Mouse (Mus musculus) left cerebral cortex, adult 8-10 months (tissue): ENCODE measurements around the gene Sass6. TPM values are rescaled to one million over a fixed set of nuclear protein-coding genes. Genes with fewer than 3 reads are reported as not detected.
"Not testable (repeated sequence)": the region's sequence is repeated elsewhere in the genome, so short reads cannot be mapped to it uniquely, and the experiment has no call there.

Source experiments
- DNase-seq, 2 experiments: peaks; one replicate each; pipeline ENCODE4 v3.0.0; 2022; ENCODE audit warnings: low spot score in 2 of 2
- total RNA-seq, 4 experiments: library from RNA; stranded (reverse); gene quantifications; 2 replicates each; pipeline ENCODE4 v1.2.4; 2022

Sass6 gene
- total RNA-seq, 4 experiments from 2014 or later, result 6.4 to 8.3 (median 7.9) TPM

DNA sequence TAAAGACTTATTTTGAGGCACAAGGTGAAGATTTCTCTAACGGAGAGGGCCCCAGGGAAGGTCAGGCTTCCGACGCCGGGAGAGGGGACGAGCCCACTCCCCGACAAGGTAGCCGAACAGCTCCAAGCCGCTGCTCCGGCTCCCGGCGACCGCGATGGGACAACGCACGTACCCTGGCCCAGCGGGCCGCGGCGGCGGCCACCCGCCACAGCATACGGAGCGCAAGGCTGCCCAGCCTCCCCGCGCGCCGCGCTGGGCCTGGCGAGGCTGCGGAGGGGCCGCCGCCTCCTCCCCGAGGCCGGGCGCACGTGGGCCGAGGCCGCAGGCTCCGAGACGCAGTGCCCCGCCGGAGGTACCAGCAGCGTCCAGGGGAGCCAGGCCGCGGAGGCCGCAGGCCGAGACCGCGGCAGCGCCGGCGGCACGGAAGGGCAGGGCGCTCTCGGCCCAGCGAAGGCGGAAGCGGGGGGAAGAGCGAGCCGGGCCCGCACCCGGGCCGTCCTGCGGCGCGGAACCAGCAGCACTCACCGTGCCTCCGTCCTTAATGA, 67.2 kb downstream of the Sass6 start:
- peak in 1 of 2 experiments; percentile 37 for DNase-seq

DNA sequence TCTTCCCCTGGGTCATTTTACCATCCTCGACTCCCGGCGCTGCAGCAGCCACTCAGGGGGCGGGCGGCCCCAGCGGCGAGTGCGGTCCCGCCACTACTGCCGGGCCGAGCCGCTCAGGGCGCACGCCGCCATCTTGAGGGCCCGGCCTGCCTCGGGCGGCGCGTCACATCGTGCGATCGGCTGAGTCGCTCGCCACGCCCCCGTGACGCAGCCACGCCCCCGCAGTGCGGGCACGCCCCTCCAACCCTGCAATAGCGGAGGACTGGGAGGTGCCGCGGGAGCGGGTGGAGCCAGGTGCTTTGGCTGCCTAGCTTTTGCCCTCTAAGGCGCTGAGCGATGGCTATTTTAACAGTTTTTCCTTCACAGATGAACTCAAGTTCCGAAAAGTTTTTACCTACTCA, 67.7 kb downstream of the Sass6 start, which contains the start of gene Mfsd14a:
TSS of gene Mfsd14a (minus strand) at position 215 of the 401 bp plus-strand sequence.
- peak; percentile 96 for DNase-seq

DNA sequence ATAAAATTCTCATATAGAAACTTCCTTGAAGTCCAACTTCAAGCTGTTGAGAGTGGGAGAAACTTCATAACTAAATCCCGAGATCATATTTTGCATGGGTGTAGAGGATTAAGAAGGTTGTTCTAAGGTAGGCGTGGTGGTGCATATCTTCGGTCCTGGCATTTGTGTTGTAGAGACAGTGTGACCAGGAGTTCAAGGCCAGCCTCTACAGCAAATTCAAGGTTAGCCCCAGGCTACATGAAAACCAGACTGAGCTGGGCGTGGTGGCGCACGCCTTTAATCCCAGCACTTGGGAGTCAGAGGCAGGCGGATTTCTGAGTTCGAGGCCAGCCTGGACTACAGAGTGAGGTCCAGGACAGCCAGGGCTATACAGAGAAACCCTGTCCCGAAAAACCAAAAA, 69.5 kb downstream of the Sass6 start:
- DNase-seq, result not testable (repeated sequence)

Other genes starting within 250 kb of the Sass6 start
- gene Cdc14a, start 170.9 kb upstream of the Sass6 start, total RNA-seq, result 1 to 10 TPM; 4.5 to 6.6 (median 5.5) TPM
- 10 to 100 TPM; 56.7 to 60.9 (median 59.1) TPM for gene Rtca, start 86.8 kb upstream of the Sass6 start, total RNA-seq
- 10 to 100 TPM; 14.1 to 18.3 (median 15.8) TPM for gene Dbt, start 81.9 kb upstream of the Sass6 start, total RNA-seq
- gene Lrrc39, start 32.0 kb upstream of the Sass6 start, total RNA-seq, result under 1 TPM; 0.11 to 0.25 (median 0.16) TPM
- 10 to 100 TPM; 16.8 to 21.1 (median 19.8) TPM for gene Trmt13, start 19.6 kb downstream of the Sass6 start, total RNA-seq
- 10 to 100 TPM; 53.0 to 62.0 (median 56.9) TPM for gene Mfsd14a, start 67.7 kb downstream of the Sass6 start, total RNA-seq
- gene Gm43191, start 86.3 kb downstream of the Sass6 start, total RNA-seq, result 1 to 10 TPM in 3 of 4 experiments, not detected in 1; 1.0 to 3.8 (median 2.6) TPM
- 10 to 100 TPM; 14.2 to 17.0 (median 15.5) TPM for gene Slc35a3, start 117.8 kb downstream of the Sass6 start, total RNA-seq
- 10 to 100 TPM; 25.7 to 28.7 (median 28.7) TPM for gene Agl, start 213.2 kb downstream of the Sass6 start, total RNA-seq